Mouse (Mus musculus): ENCODE data around the gene Bace2. TPM values are rescaled to one million over a fixed set of nuclear protein-coding genes. Genes with fewer than 3 reads are reported as not detected.

Bace2 gene
- 1 to 10 TPM in 1 of 2 experiments, under 1 TPM in 1; 0.25 to 2.0 TPM for polyA plus RNA-seq (2017; shearing (Covaris generic))

DNA sequence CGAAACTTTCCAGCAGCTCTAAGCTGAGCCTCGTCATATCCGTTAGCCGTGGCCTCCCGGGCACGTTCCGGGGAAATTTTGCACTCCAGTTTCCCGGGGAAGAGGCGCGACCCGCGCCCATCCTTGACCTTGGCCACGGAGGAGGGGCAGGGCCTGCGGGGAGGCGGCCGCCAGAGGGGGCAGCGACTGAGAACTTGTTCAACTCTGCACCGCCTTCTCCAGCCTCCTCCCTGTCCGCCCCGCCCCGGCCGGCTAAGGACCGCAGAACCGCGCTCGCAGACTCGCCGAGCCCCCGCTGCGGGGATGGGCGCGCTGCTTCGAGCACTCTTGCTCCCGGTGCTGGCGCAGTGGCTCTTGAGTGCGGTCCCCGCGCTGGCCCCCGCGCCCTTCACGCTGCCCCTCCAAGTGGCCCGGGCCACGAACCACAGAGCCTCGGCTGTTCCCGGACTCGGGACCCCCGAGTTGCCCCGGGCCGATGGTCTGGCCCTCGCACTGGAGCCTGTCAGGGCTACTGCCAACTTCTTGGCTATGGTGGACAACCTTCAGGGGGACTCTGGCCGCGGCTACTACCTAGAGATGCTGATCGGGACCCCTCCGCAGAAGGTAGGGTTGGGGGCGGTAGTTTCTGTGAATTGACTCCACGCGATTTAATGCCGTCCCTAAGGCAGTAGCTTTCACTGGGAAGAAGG lies at the start of gene Bace2:
Bace2 (plus strand) TSS at position 244 of the 689 bp plus-strand sequence.
- no peak for ATAC-seq

DNA sequence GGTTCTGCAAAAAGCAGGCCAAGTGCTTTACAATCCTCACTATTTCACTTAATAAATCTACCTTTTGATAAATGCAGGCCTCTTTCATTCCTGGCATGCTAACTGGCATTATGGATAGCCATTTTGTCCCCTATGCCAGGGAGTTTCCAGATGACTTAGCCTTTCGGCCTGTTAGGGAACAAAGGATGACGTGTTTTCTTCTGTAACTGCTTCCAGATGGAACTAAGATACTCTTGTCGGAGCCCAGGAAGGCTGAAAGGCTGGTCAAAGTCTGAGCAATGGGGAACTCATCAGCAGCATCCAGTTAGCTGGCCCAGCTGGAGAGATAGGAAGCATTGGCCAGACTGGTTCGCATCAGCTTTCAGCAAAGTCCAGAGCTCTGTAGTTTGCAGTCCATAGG lies 48.9 kb upstream of the Bace2 start:
- no peak for ATAC-seq

DNA sequence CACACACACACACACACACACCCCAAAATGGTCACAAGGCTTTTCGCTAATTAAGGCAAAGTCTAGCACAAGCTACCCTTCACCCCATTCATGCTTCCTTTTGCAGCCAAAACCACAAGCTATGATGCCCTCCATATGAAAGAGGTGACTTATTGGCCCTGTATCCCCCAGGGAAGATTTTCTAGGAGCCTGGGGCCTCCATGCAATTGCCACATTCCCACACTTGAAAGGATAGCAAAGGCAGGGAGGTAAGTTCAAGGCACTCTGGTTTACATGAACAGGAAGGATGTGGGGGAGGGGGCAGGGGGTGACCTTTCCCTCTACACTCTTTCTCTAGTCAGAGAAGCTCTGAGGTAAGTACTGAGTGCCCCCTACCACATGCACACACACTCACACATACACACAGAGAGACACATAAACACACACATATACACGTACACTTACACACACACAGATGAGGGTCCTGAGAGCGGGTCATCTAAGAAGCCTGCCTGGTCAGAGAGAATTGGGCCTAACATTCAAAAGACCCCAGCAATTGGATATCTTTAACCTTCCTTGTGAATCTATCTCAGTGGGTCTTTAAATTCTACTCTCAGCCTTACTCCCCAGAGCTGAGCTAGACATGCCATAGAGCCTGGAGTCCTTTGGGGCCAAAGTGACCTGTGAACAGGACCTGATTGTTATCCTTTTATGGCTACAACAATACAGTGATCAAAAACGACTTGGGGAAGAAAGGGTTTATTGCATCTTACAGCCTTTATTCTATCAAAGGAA lies 46.6 kb upstream of the Bace2 start:
- peak; percentile 55 for ATAC-seq

DNA sequence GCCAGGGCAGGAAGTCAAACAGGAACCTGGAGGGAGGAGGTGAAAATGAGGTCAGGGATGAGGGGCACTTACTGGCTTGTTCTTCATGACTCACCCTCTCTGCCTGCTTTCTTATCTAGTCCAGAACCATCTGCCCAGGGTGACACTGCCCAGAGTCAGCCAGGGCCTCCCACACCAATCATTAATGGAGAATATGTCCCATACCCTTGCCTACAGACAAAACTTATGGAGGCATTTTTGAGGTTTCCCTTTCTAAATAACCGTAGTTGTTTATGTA lies 46.0 kb upstream of the Bace2 start:
- peak; percentile 76 for ATAC-seq

DNA sequence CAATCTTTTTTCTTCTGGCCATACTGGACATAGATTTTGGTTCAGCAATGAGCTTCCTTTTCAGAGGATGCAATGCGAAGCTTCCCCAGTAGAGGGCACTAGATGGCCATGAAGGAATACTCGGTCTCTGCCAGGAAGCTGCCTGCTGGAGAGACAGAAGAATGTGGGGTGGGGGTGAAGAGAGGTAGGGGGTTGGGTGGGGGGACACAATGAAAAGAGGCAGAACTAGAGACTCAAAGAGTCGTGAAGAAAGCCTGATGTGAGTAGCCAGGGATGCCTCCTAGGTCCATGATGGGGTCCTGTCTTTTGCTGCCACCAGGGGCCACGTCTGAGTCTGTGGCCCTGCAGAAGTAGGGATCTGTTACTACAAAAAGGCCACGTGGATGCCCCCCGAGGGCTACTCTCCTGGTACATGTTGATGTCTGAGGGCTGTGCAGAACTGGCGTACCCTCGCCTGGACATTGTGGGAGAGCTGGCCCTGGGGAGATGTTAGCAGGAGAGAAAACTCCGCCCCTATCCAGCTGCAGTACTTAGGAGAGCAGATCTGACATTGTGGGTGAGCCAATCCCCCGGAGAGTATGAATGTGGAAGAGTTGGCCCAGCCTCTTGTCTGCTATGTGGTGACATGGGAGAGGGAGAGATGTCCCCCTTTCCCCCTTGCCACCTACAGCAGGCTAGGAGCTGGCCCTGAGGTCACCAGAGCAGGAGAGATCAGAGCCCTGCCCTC lies 43.4 kb upstream of the Bace2 start:
- ATAC-seq = peak; percentile 47

DNA sequence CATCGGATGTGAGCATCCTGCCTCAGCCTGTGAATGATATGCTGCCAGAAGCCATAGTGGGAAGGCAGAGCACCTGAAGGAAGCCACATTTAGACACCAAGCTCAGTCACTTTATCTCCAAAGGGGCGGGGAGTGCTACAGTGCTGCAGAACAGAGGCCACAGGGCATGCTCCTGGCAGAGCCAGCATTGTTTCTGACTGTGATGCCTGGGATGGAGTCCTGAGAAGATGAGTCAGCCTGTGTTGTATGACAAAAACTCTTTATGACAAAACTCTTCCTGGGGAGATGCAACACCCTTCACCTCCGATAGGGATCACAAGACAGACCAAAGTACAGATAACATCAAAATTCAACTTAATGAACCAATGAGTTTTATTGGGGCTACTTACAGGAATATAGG lies 35.0 kb upstream of the Bace2 start:
- ATAC-seq = no peak

DNA sequence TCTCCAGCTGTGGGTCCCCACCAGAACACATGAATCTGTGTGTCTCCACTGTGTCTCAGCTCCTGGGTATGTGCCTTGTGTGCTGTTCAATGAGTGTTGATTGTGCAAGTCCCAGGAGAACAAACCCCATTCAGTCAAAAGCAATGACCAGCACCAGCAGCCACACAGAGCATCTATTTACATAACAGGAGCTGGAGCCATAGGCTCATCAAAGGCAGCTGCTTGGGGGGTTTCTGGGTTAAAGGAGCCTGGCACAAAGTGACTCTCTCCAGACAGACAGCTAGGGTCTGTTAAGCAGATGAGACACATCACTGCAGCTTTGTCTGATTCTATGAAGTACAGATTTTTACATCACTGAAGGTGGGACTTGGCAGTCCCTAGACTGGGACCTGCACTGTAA lies 33.9 kb upstream of the Bace2 start:
- no peak for ATAC-seq

DNA sequence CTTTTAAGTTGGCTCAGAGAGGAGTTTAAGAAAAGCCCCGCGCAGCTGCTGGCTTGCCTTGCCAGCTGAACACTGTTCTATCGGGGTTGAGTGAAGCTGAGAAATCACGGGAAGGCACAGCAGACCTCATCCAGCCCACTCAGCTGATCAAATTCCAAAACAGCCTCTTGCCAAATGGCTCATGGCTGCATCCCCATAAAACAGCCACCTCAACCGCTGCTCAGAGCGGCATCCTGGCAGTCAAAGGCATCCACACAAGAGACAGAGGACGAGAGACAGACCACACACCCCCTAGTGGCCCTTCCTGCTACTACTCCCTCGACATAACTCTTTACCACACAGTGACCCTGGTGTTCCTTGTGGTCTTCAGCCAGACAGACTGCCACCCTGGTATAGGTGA lies 30.6 kb upstream of the Bace2 start:
- ATAC-seq = peak; percentile 75

DNA sequence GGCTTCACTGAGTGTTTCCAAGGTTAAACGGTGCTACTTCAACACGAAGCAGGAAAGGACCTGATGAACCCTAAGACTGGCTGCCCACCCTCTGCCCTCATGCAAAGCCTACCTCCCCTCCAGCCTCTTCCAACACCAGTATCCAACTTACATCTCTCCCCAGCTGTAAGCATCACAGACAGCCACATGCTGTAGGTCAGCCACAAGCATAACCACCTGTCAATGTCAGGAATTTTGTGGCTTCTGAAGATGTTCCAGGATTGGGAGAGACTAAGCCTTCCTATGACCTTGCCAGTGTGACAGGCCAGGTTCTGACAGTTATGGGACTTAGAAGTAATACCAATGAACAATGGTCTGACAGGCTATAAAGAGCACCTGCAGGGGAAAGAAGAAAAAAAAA lies 27.9 kb upstream of the Bace2 start:
- no peak for ATAC-seq

DNA sequence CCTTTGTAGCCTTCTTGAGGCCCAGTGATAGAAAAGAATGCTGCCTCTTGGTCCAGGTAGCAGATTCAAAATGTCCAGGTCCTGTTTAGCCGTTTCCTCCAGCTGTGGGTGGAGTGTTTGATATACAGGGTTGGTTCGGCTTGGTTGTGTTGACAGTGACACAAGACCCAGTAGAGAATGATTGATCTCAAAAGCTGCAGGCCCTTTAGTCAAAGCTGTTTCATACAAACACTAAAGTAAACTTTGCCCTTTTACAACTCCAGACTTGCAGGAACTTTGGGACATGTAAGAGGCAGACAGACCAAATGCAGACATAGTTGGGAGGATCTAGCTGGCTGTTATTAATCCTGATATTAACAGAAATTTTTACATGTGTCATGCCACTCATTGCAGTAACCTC lies 3.5 kb upstream of the Bace2 start:
- no peak for ATAC-seq

DNA sequence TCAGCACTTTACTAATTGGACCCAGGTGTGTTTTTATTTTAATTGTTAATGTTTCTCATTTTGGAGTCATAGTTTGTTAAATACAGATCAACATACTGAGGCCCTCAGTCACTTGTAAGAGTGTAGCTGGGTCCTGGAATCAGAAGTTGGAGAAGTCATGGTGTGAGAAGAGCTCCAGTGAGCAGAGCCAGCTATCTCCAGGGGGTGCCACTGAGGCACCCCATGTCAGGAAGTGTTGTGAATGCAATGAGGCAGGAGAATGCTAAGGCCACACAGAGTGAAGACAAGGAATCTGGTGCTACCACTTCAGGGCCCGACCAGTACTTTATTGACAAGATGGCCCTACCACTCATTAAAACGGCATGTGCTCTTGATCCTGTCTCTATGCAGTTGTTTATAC lies 1.9 kb upstream of the Bace2 start:
- ATAC-seq = no peak

DNA sequence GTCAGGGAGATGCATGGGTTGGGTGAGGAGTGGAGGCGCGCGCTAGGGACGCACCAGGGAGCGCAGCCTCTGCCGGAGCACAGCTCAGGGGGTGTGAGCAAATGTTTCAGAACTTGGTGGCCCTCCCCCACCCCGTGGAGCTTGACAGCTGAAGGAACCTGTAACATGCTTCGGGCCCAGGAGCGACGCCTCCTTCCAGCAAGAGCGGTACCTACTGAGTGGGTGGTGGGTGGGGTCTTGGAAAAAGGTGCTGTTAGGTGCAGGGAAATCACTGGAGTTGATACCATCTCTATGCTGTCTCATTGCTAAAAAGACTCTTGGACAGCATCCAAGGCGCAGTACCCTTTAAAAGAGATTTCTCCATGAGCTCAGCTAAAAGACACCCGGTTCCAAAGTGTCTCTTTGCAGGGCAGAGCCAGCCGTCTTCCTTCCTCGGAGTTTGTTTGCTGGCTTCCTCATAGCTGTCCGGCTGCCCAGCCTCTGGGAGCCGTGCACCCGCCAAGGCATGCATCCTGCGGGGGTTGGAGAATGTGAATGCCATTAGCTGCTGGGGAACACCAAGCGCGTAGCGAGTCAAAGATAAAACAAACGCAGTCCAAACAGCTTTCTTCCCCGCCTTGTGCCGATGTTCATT lies 763 bp downstream of the Bace2 start:
- no peak for ATAC-seq

DNA sequence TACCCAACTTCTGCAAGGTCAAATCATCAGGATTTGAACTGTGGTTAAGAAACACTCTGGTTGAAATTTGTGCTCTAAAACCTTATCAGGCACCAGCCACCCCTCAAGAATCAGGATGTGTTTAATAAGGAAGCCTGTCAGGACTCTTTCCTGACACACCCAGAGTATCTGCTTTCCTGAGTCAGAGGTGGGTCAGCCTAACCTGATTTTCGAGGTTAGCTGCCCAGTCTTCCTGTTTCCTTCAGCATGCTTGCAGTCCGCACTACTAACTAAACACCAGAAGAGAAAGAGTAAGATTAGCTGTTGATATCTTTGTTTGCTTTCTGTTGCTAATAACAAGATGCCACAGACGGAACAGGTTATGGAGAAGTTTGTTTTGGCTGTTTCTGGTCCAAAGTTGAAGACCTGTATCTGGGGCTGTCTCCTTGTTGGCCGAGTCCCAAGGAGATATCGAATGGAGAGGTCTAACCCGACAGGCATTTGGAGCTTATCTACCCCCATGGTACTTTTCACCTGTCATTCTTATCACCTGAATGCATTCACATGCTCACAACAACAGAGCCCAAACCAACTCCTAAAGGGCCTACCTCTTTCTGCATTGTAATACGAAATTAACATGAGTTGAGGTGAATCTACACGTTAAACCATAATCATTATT lies 5.8 kb downstream of the Bace2 start:
- no peak for ATAC-seq

DNA sequence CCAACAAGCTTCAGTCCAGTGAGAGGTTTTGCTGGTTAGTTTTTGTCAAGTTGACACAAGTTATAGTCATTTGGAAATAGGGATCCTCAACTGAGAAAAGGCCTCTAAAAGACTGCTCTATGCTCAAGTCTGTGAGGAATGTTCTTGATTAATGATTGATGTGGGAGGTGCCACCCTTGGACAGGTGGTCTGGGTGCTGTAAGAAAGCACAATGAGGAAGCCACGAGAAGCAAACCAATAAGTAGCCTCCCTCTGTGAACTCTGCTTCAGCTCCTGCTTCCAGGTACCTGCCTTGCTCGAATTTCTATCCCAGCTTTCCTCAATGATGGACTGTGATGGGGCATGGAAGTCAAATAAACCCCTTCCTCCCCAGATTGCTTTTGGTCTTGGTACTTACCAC lies 9.6 kb downstream of the Bace2 start:
- ATAC-seq = no peak

DNA sequence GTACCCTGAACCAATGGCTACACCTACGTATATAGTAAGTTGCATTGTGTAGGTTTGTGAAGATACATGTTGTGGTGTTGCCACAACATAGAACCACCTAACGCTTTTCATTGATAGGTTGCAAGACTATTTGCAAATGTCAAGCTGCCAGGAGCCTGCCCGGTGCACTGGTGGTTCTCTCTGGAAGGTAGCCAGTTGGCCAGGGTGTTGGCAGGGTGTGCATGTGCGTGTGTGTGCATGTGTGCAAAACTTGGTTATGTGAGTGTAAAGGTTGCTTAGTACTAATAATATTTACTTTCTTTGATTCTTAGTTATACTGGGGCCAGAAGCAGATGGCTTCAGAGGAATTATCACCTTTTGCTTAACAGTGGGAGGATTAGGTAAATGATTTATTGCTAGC lies 13.7 kb downstream of the Bace2 start:
- no peak for ATAC-seq

DNA sequence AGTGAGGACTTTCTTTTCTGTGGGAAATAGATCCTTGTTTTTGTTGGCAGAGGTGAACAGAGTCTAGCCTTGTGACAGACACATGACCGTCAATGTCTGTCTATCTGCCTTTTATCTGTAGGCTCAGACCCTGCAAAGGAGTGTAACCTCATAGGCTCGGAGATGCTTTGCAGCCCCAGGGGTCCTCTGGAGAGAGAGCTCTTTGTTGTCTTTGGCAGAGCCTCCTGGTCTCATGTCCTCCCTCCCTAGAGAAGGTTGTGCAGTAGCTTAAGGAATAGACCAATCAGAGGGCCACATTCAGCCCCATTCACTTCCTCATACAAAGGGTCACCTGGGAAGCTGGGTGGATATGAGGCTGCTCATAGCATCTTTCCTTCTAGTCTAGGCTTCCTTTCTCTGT lies 31.4 kb downstream of the Bace2 start:
- ATAC-seq = no peak

DNA sequence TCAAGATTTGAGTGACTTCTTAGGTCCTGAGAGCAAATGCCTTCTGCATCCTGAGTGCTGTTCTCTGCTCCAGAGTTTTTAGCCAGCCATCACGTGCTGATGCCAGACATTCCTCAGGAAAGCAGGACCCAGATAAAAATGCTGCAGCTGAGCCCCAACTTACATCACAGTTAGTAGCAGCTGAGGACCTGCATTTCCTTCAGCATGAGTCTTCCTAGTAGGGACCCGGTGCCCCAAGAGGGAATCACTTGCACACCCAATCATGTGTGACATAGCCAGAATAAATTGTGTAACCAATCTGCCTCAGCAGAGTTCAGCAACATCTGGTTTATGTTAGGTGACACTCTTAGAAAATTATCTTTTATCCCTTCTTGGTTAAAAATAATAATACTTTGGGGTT lies 34.7 kb downstream of the Bace2 start:
- ATAC-seq = no peak

DNA sequence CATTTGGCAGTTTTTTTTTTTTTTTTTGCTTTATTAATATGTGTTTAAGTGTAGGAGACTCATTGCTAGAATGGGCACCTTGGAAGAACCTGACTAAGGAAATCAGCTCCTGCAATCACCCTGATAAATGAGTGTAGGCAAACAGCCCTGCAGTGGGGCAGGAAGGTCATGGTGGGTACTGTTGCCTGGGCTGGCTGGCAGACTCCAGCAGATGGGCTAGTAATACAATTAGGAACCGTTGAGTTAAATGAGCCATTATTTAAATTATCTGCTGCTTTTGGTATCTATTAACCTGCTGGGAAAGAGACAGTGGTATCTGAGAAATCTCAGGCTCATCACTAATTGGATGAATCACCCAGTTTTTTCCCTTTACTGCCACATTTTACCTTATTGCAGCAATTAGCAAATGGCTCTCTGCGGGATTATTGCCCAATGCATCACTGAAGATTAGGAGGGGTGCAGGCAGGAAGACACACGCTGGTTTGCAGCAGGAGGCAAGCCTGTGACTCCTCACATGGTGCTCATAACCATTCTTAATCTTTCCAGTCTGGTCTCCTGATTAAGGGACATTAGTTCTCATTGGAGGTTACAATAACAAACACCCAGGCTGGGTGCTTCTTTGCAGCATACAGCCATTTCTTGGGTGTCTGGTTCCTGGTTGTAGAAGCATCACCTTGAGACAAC lies 35.3 kb downstream of the Bace2 start:
- no peak for ATAC-seq

DNA sequence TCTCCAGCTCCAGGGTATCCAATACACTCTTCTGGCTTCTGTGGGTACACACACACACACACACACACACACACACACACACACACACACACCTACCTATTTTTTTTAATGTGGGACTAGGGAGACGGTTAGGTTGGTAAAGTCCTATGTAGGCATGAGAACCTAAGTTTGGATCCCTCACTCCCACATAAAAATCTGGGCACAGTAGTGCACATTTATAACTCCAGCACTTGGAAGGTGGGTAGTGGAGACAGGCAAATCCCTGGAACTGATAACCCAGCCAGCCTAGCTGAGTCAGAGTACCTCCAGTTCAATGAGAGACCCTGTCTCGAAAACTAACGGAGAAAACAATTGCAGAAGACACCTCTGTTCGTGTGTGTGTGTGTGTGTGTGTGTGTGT lies 39.9 kb downstream of the Bace2 start:
- ATAC-seq = no peak

DNA sequence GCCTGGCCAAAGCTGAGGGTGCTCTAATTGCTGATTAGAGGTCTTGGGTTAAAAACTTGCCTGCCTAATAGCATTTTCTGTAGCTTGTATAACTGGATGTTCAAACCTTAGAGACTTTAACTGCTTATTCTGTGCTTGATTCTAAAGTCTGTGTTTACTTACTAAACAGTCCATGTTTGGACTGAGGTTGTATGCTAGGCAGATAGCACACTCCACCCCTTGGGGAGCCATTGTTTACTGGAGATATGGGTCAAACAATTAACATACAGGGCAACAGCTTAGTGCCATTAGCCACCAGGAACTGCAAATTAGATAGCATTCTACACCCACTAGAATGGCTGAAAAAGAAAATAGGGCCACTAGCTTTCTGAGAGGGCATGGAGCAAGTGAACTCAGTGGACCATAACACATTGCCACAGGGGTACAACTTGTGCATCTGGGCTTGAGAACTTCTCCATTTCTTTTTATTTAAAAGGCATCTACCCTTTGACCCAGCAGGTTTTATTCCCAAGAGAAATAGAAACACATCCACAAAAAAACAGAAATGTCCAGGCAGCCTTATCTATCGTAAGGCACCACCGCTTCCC lies 41.5 kb downstream of the Bace2 start:
- ATAC-seq = no peak

DNA sequence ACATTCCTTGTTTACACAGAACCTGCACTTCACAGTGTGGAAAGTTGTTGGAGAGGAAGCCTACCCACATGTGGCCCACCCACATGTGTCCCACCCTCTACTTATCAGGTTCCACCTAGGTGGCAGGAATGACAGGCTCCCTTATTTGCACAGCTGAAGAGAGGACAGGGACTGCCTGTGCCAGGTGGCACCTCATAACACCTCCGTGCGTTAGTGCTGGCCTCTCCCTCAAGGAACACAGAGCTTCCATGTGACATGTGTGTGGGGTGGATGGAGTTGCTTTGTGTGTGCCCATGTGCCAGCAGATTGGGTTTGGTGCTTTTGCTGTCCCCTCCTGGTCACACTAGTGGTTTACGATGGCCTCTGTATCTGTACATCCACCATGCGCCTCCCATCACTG lies 43.4 kb downstream of the Bace2 start:
- no peak for ATAC-seq

DNA sequence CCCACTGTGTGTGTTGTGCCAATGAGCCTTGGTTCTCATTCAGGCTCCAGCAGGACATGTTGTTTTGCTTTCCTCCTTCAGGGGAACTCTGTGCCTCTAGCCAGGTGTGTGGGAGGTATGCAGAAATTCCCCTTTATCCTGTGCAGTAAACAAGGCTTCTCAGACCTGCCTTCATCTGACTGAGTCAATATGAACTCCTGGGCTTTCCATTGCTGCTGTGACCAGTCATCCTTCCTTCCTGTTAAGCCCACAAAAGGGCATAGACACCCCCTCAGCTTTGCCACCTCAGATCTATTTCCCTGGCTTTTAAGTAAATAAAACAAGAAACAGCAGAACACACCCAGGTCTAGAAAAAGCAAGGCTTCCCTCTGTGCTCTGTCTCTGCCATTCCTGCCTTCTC lies 45.2 kb downstream of the Bace2 start:
- ATAC-seq = peak; percentile 82
